Mouse (Mus musculus): ENCODE measurements at regions not wholly inside any gene's neighbourhood (a gene's known extent, or its start where the extent isn't known, plus 50 kb on each side); places are given as distances from the start of the nearest gene placed in this dataset.
"Not testable (repeated sequence)": the region's sequence is repeated elsewhere in the genome, so short reads cannot be mapped to it uniquely, and the experiment has no call there.

DNA sequence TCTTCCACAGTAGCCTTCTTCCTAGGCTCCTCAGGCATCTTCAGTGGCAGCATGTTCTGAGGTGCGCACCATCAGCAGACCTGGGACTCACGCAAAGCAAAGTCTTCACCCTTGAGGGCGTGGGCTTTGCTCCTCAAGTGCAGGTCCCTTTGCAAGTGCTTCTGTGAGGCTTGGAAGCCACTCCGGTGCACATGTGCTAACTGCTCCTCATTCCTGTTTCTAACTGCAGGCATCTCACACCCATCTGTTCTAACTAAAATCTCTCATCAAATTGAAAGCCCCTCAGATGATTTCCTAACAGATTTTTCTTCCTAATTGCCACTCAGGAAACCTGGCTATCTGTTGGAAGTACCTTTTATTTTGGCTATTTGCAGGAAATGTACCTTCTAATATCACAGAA is 278.9 kb downstream of the Med10 start:
- Histone ChIP-seq H3K27ac (ENCODE audit: low read depth, low read length) (no peak overlapping the region), H3K4me2 (no peak overlapping the region), H3K4me1 (ENCODE audit: control insufficient read depth, insufficient read depth, low read length) (no peaks in the 10 kb centered on the region), H3K9ac (ENCODE audit: low read depth, low read length) (no peak overlapping the region), H3K4me3 (ENCODE audit: low read depth, low read length) (no peak overlapping the region), H3K9me3 (replicated peaks; ENCODE audit: control insufficient read depth, low read length) (no peaks in the 10 kb centered on the region), H3K36me3 (ENCODE audit: control insufficient read depth, insufficient read depth, low read length) (no peaks in the 10 kb centered on the region), H3K27me3 (ENCODE audit: control insufficient read depth, insufficient read depth, low read length) (no peaks in the 10 kb centered on the region)
- no peak for ATAC-seq (replicated peaks; ENCODE audit: insufficient number of reproducible peaks, low FRiP score, low TSS enrichment)
- 77% methylated on average over 4 of the region's 4 CpGs for WGBS (ENCODE audit: insufficient replicate concordance)

DNA sequence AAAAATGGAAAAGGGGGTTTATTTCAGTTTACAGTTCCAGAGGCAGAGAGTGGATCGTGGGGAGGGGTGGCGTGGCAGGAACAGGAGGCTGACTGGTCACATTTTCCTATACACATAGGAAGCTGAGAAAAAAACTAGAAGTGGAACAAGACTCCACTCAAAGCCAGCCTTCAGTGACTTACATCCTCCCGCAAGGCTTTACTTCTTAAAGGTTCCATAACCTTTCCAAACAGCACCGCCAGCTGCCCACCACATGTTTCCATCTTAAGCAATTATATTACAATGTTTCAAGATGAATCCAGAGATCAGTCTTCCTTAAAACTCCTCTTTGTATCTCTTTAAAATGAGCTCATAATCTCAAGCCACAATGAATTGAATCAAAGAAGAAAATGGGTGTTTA is 290.7 kb downstream of the Med10 start:
- 71% methylated on average over 4 of the region's 4 CpGs for WGBS (ENCODE audit: insufficient replicate concordance)
- Histone ChIP-seq H3K36me3 (ENCODE audit: control insufficient read depth, insufficient read depth, low read length) (no peaks in the 10 kb centered on the region), H3K27ac (ENCODE audit: low read depth, low read length) (no peak overlapping the region), H3K4me2 (no peak overlapping the region), H3K27me3 (ENCODE audit: control insufficient read depth, insufficient read depth, low read length) (no peaks in the 10 kb centered on the region), H3K4me1 (ENCODE audit: control insufficient read depth, insufficient read depth, low read length) (no peaks in the 10 kb centered on the region), H3K9ac (ENCODE audit: low read depth, low read length) (no peak overlapping the region), H3K4me3 (ENCODE audit: low read depth, low read length) (no peak overlapping the region), H3K9me3 (replicated peaks; ENCODE audit: control insufficient read depth, low read length) (no peaks in the 10 kb centered on the region)
- ATAC-seq (replicated peaks; ENCODE audit: insufficient number of reproducible peaks, low FRiP score, low TSS enrichment): no peak

GRCm38 (mm10) chr13:70093970-70094369 is 291.8 kb downstream of the Med10 start:
- WGBS (ENCODE audit: insufficient replicate concordance): 78% methylated on average over 2 of the region's 2 CpGs
- H3K4me1 ChIP-seq (ENCODE audit: control insufficient read depth, insufficient read depth, low read length): no peaks in the 10 kb centered on the region
- no peak overlapping the region for H3K4me3 ChIP-seq (ENCODE audit: low read depth, low read length)
- no peak overlapping the region for H3K27ac ChIP-seq (ENCODE audit: low read depth, low read length)
- no peaks in the 10 kb centered on the region for H3K36me3 ChIP-seq (ENCODE audit: control insufficient read depth, insufficient read depth, low read length)
- no peaks in the 10 kb centered on the region for H3K27me3 ChIP-seq (ENCODE audit: control insufficient read depth, insufficient read depth, low read length)
- H3K9ac ChIP-seq (ENCODE audit: low read depth, low read length): no peak overlapping the region
- H3K4me2 ChIP-seq: no peak overlapping the region
- ATAC-seq (replicated peaks; ENCODE audit: insufficient number of reproducible peaks, low FRiP score, low TSS enrichment): no peak
- no peaks in the 10 kb centered on the region for H3K9me3 ChIP-seq (replicated peaks; ENCODE audit: control insufficient read depth, low read length)

GRCm38 (mm10) chr13:70096430-70097301 is 294.5 kb downstream of the Med10 start:
- 56% methylated on average over 7 of the region's 7 CpGs for WGBS (ENCODE audit: insufficient replicate concordance)
- Histone ChIP-seq H3K36me3 (ENCODE audit: control insufficient read depth, insufficient read depth, low read length) (no peaks in the 10 kb centered on the region), H3K9me3 (replicated peaks; ENCODE audit: control insufficient read depth, low read length) (no peaks in the 10 kb centered on the region), H3K27me3 (ENCODE audit: control insufficient read depth, insufficient read depth, low read length) (no peaks in the 10 kb centered on the region), H3K4me2 (no peak overlapping the region), H3K27ac (ENCODE audit: low read depth, low read length) (no peak overlapping the region), H3K4me3 (ENCODE audit: low read depth, low read length) (no peak overlapping the region), H3K9ac (ENCODE audit: low read depth, low read length) (no peak overlapping the region), H3K4me1 (ENCODE audit: control insufficient read depth, insufficient read depth, low read length) (no peaks in the 10 kb centered on the region)
- ATAC-seq (replicated peaks; ENCODE audit: insufficient number of reproducible peaks, low FRiP score, low TSS enrichment): no peak

DNA sequence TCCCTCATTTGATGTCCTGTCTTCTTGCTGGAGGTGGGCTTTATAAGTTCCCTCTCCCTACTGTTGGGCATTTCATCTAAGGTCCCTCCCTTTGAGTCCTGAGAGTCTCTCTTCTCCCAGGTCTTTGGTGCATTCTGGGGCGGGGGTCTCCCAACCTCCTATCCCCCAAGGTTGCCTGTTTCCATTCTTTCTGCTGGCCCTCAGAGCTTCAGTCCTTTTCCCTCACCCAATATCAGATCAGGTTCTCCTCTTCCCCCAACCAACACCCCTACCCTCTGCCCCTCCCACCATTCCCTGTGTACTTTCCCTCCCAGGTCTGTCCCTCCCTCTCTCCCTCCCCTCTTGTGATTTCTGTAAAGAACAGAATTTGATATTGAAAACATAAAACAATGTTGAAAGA is 297.9 kb downstream of the Med10 start:
- not testable (repeated sequence) for H3K4me1 ChIP-seq (ENCODE audit: control insufficient read depth, insufficient read depth, low read length); H3K36me3 ChIP-seq (ENCODE audit: control insufficient read depth, insufficient read depth, low read length)
- WGBS (ENCODE audit: insufficient replicate concordance): 61% methylated on average over 1 of the region's 1 CpGs

DNA sequence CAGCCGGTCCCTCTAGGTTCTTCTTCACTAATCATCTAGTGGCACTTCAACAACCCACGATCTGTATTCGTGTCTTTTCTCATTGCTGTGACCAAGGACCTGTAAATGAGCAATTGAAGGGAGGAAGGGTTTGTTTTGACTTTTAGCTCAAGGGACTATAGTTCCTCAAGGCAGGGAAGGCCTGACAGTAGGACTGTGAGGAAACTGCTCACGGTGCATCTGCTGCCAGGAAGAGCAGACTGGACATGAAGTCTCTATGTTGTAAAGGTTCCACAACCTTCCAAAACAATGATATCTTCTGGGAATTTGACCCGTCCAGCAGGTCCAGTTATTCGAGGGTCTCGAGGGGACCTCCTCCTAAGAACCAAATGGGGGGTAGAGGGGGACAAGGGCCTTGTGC is 300.8 kb downstream of the Med10 start:
- Histone ChIP-seq H3K9me3 (replicated peaks; ENCODE audit: control insufficient read depth, low read length) (no peaks in the 10 kb centered on the region), H3K4me2 (no peak overlapping the region), H3K4me1 (ENCODE audit: control insufficient read depth, insufficient read depth, low read length) (no peaks in the 10 kb centered on the region), H3K36me3 (ENCODE audit: control insufficient read depth, insufficient read depth, low read length) (no peaks in the 10 kb centered on the region), H3K27ac (ENCODE audit: low read depth, low read length) (no peak overlapping the region), H3K9ac (ENCODE audit: low read depth, low read length) (no peak overlapping the region), H3K27me3 (ENCODE audit: control insufficient read depth, insufficient read depth, low read length) (no peaks in the 10 kb centered on the region), H3K4me3 (ENCODE audit: low read depth, low read length) (no peak overlapping the region)
- no peak for ATAC-seq (replicated peaks; ENCODE audit: insufficient number of reproducible peaks, low FRiP score, low TSS enrichment)
- 77% methylated on average over 7 of the region's 7 CpGs for WGBS (ENCODE audit: insufficient replicate concordance)

More for the DNA sequence above, 297.9 kb downstream of the Med10 start:
- ATAC-seq (replicated peaks; ENCODE audit: insufficient number of reproducible peaks, low FRiP score, low TSS enrichment); H3K9me3 ChIP-seq (replicated peaks; ENCODE audit: control insufficient read depth, low read length); H3K4me2 ChIP-seq; H3K9ac ChIP-seq (ENCODE audit: low read depth, low read length); H3K27ac ChIP-seq (ENCODE audit: low read depth, low read length); H3K4me3 ChIP-seq (ENCODE audit: low read depth, low read length); H3K27me3 ChIP-seq (ENCODE audit: control insufficient read depth, insufficient read depth, low read length): not testable (repeated sequence)

DNA sequence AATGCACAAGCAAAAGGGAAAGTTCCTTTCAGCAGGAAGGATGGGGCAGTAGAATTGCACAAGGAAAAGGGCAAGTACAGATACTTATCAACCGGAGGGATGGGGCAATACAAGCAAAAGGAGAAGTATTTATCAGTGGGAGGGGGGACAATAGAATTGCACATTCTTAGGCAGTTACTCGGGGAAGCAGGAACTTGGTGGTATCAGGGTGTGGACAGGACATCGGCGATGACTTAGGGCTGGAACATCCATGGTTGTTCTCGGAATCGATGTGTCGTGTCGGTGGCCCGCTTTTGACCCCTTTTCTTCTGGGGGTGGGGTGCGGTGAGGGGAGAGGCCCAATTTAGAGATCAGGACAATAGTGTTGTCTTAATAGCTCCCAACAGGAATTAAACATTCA is 301.3 kb downstream of the Med10 start:
- H3K4me3 ChIP-seq (ENCODE audit: low read depth, low read length); H3K27me3 ChIP-seq (ENCODE audit: control insufficient read depth, insufficient read depth, low read length); H3K4me1 ChIP-seq (ENCODE audit: control insufficient read depth, insufficient read depth, low read length); H3K36me3 ChIP-seq (ENCODE audit: control insufficient read depth, insufficient read depth, low read length); ATAC-seq (replicated peaks; ENCODE audit: insufficient number of reproducible peaks, low FRiP score, low TSS enrichment); H3K9me3 ChIP-seq (replicated peaks; ENCODE audit: control insufficient read depth, low read length); H3K9ac ChIP-seq (ENCODE audit: low read depth, low read length); H3K4me2 ChIP-seq; H3K27ac ChIP-seq (ENCODE audit: low read depth, low read length): not testable (repeated sequence)
- WGBS (ENCODE audit: insufficient replicate concordance): 73% methylated on average over 10 of the region's 10 CpGs

DNA sequence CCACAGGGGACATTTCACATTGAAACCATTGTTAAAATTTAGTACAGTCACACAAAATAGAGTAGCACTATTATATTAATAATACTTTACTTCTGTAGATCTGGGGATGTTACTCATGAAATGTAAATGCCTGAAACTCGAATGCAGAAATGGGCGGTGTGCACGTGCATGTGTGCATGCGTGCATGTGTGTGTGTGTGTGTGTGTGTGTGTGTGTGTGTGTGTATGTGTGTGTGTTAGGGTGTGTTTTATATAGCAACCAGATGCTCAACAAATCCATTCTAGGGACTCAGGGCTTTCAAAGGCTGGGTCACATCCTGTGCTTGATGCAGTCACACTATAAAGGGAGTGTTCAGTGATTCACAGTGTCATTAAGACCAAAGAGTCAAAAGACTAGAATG is 301.7 kb downstream of the Med10 start:
- no peaks in the 10 kb centered on the region for H3K9me3 ChIP-seq (replicated peaks; ENCODE audit: control insufficient read depth, low read length)
- no peak overlapping the region for H3K9ac ChIP-seq (ENCODE audit: low read depth, low read length)
- no peak for ATAC-seq (replicated peaks; ENCODE audit: insufficient number of reproducible peaks, low FRiP score, low TSS enrichment)
- no peak overlapping the region for H3K27ac ChIP-seq (ENCODE audit: low read depth, low read length)
- no peaks in the 10 kb centered on the region for H3K27me3 ChIP-seq (ENCODE audit: control insufficient read depth, insufficient read depth, low read length)
- H3K4me2 ChIP-seq: no peak overlapping the region
- WGBS (ENCODE audit: insufficient replicate concordance): 85% methylated on average over 4 of the region's 4 CpGs
- no peaks in the 10 kb centered on the region for H3K36me3 ChIP-seq (ENCODE audit: control insufficient read depth, insufficient read depth, low read length)
- H3K4me3 ChIP-seq (ENCODE audit: low read depth, low read length): no peak overlapping the region
- no peaks in the 10 kb centered on the region for H3K4me1 ChIP-seq (ENCODE audit: control insufficient read depth, insufficient read depth, low read length)

- no peak overlapping the region for H3K4me2 ChIP-seq
- no peaks in the 10 kb centered on the region for H3K4me1 ChIP-seq (ENCODE audit: control insufficient read depth, insufficient read depth, low read length)
- H3K9me3 ChIP-seq (replicated peaks; ENCODE audit: control insufficient read depth, low read length): no peaks in the 10 kb centered on the region
- H3K27me3 ChIP-seq (ENCODE audit: control insufficient read depth, insufficient read depth, low read length): no peaks in the 10 kb centered on the region
- H3K4me3 ChIP-seq (ENCODE audit: low read depth, low read length): no peak overlapping the region
- no peak for ATAC-seq (replicated peaks; ENCODE audit: insufficient number of reproducible peaks, low FRiP score, low TSS enrichment)
- no peaks in the 10 kb centered on the region for H3K36me3 ChIP-seq (ENCODE audit: control insufficient read depth, insufficient read depth, low read length)
- 78% methylated on average over 9 of the region's 9 CpGs for WGBS (ENCODE audit: insufficient replicate concordance)
- H3K9ac ChIP-seq (ENCODE audit: low read depth, low read length): no peak overlapping the region
- H3K27ac ChIP-seq (ENCODE audit: low read depth, low read length): no peak overlapping the region
Measured at GRCm38 (mm10) chr13:70115576-70115975, 313.4 kb downstream of the Med10 start.

All from heart, embryonic 11.5 days (tissue).